Mouse (Mus musculus): ENCODE measurements around the gene Ciapin1.

DNA sequence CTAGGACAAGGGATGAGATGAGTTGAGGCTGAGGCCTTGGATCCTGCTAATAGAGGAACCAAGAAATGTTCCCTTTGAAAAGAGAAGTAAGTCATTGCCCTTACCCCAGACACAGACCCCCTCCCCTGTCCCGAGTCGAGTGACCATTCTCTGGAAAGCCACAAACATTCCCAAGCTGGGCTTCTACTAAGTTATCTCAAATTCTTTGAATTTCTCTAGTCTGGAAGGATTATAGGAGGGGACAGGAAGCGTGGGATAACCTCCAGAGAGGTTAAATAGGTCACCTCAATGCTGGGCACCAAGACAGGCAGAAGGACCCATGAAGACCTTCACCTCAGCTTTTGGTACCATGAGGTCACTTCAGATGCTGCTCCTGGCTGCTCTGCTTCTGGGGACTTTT lies 28.0 kb downstream of the Ciapin1 start, which contains the start of gene Ccl17:
- TF ChIP-seq CTCF (IDR thresholded peaks at IDR 0.05; ENCODE audit: extremely low read depth, insufficient read length, insufficient replicate concordance, low read depth, low read length) (no peak), POLR2A (IDR thresholded peaks at IDR 0.05; ENCODE audit: low read depth, low read length) (no peak)
